Mouse (Mus musculus) spleen, adult 2 months (tissue): Measurements from ENCODE around the gene App.

Experiments
- CTCF ChIP-seq: fragments of 200-500 bp; IDR thresholded peaks from 2 replicates; pipeline ENCODE4 v1.5.1; 2011; ENCODE audit warnings: mild to moderate bottlenecking, inconsistent platforms; ENCODE audit not compliant: insufficient read depth, insufficient read length, insufficient replicate concordance; ENCODE audit errors: extremely low read depth
- POLR2A ChIP-seq: fragments of 200-500 bp; IDR thresholded peaks from 2 replicates; pipeline ENCODE4 v1.6.1; 2011; ENCODE audit warnings: low read depth, low read length, inconsistent platforms

- TF ChIP-seq CTCF, result no peak
- no peak for TF ChIP-seq POLR2A
Measured at GRCm38 (mm10) chr16:85105603-85106002, 68.0 kb downstream of the App start.
